Mouse (Mus musculus): ENCODE measurements around the gene Parp8. TPM values are rescaled to one million over a fixed set of nuclear protein-coding genes. Genes with fewer than 3 reads are reported as not detected.
A peak's percentile ranks its signal among the peaks of the same experiment; 100 is the strongest.

Parp8 gene
- polyA plus RNA-seq, 1 experiment from 2014 or later, result 18.9 TPM

DNA sequence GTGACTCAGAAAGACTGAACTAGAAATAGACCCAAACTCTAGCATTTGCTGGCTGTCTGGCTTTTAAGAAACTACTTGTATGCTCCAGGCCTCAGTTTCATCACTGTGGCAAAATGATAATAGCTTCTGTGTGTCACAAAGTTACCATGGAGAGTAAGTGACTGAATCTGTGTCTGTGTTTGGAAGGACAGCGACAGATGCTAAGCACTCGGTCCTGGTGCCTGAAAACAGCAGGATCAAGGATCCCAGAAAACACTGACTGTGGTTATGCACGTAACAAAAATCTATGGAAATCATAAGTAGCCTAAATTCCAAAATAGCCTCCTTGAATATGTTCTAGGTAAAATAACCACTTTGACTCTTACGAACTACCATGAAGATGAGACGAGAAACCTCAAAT, 126.9 kb downstream of the Parp8 start:
- Histone ChIP-seq H3K27ac (replicated peaks) (no peak overlapping the region), H3K9me3 (no peaks in the 10 kb centered on the region), H3K36me3 (peaks cover 12% of the 10 kb centered on the region; the same call in 1 of the 2 replicates), H3K4me3 (no peak overlapping the region), H3K9ac (replicated peaks) (no peak overlapping the region), H3K27me3 (no peaks in the 10 kb centered on the region), H3K4me1 (no peaks in the 10 kb centered on the region), H3K4me2 (replicated peaks) (no peak overlapping the region)
- ATAC-seq (ENCODE audit: low FRiP score, low read depth), result no peak
- WGBS, result 91% methylated on average over 5 of the region's 5 CpGs

GRCm38 (mm10) chr13:116897711-116898110, 127.6 kb downstream of the Parp8 start:
- Histone ChIP-seq H3K9me3 (no peaks in the 10 kb centered on the region), H3K4me1 (no peaks in the 10 kb centered on the region), H3K4me2 (replicated peaks) (no peak overlapping the region), H3K9ac (replicated peaks) (no peak overlapping the region), H3K27ac (replicated peaks) (no peak overlapping the region), H3K4me3 (no peak overlapping the region), H3K36me3 (peaks cover 12% of the 10 kb centered on the region; the same call in 1 of the 2 replicates), H3K27me3 (no peaks in the 10 kb centered on the region)
- 97% methylated on average over 1 of the region's 1 CpGs for WGBS
- no peak for ATAC-seq (ENCODE audit: low FRiP score, low read depth)

DNA sequence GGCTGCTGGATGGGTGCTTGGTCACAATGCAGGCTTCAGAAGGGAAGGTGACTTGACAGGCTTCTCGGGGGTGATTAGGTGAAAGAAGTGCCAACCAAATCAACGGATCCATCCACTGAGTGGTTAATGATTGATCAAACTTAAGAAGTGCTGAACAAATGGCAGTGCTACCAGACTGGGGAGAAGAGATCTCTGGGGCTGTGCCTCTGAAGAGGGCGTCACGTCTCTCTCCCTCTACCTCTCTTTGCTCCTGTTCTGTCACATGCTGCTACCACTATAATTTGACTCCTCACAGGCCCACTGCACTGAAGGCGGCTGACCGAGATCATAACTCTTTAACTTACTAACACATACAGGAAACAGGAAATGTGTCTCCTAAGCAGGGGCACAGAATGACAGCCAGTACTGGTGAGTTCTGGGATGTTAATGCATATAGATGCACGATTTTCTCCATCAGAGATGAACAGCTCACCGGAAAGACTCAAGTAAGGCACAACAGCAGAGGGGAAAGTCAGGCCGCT, 140.9 kb downstream of the Parp8 start:
- H3K4me2 ChIP-seq (replicated peaks), result no peak overlapping the region
- no peak overlapping the region for H3K27ac ChIP-seq (replicated peaks)
- no peaks in the 10 kb centered on the region for H3K27me3 ChIP-seq
- 85% methylated on average over 9 of the region's 9 CpGs for WGBS
- no peak overlapping the region for H3K9ac ChIP-seq (replicated peaks)
- H3K4me1 ChIP-seq, result no peaks in the 10 kb centered on the region
- H3K4me3 ChIP-seq, result no peak overlapping the region
- no peaks in the 10 kb centered on the region for H3K36me3 ChIP-seq
- no peak for ATAC-seq (ENCODE audit: low FRiP score, low read depth)
- H3K9me3 ChIP-seq, result no peaks in the 10 kb centered on the region

GRCm38 (mm10) chr13:116882226-116882625, 143.1 kb downstream of the Parp8 start:
- Histone ChIP-seq H3K9ac (replicated peaks) (no peak overlapping the region), H3K36me3 (no peaks in the 10 kb centered on the region), H3K4me3 (no peak overlapping the region), H3K9me3 (no peaks in the 10 kb centered on the region), H3K27me3 (no peaks in the 10 kb centered on the region), H3K4me1 (no peaks in the 10 kb centered on the region), H3K4me2 (replicated peaks) (no peak overlapping the region), H3K27ac (replicated peaks) (no peak overlapping the region)
- peak; percentile 38; the same call in 1 of the 2 replicates for ATAC-seq (ENCODE audit: low FRiP score, low read depth)
- 89% methylated on average over 7 of the region's 7 CpGs for WGBS

GRCm38 (mm10) chr13:116879580-116880192, 145.7 kb downstream of the Parp8 start:
- no peak overlapping the region for H3K4me2 ChIP-seq (replicated peaks)
- no peaks in the 10 kb centered on the region for H3K27me3 ChIP-seq
- no peak overlapping the region for H3K9ac ChIP-seq (replicated peaks)
- no peaks in the 10 kb centered on the region for H3K4me1 ChIP-seq
- H3K4me3 ChIP-seq, result no peak overlapping the region
- no peaks in the 10 kb centered on the region for H3K9me3 ChIP-seq
- H3K27ac ChIP-seq (replicated peaks), result no peak overlapping the region
- ATAC-seq (ENCODE audit: low FRiP score, low read depth), result no peak
- 87% methylated on average over 10 of the region's 10 CpGs for WGBS
- no peaks in the 10 kb centered on the region for H3K36me3 ChIP-seq

DNA sequence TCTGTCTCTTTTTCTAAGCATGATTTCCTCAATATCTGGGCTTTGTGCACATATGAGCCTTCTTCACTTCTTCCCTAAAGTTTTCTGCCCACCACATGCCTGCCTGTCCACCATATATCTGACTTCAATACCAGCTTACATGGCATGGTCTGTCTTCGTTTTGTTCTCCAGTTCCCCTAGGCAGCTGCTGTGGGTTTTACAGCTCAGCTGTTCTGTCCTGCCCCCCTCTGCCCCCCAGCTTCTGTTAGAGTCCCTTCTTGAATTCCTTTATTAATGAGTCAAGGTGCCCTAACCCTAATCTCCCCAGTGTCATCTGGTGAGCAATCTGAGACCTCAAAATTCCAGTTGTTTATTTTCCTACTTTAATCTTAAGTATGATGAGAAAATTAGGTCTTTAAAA, 155.1 kb downstream of the Parp8 start:
- H3K27ac ChIP-seq (replicated peaks), result no peak overlapping the region
- no peaks in the 10 kb centered on the region for H3K27me3 ChIP-seq
- 50% methylated on average over 1 of the region's 1 CpGs for WGBS
- H3K36me3 ChIP-seq, result peaks cover 5% of the 10 kb centered on the region; the same call in 1 of the 2 replicates
- no peak overlapping the region for H3K9ac ChIP-seq (replicated peaks)
- H3K4me1 ChIP-seq, result no peaks in the 10 kb centered on the region
- no peak overlapping the region for H3K4me2 ChIP-seq (replicated peaks)
- H3K4me3 ChIP-seq, result no peak overlapping the region
- H3K9me3 ChIP-seq, result no peaks in the 10 kb centered on the region
- no peak for ATAC-seq (ENCODE audit: low FRiP score, low read depth)

- Histone ChIP-seq H3K9me3 (no peaks in the 10 kb centered on the region), H3K27me3 (no peaks in the 10 kb centered on the region), H3K9ac (replicated peaks) (no peak overlapping the region), H3K4me1 (no peaks in the 10 kb centered on the region), H3K4me2 (replicated peaks) (no peak overlapping the region), H3K4me3 (no peak overlapping the region), H3K27ac (replicated peaks) (no peak overlapping the region), H3K36me3 (no peaks in the 10 kb centered on the region)
- 77% methylated on average over 5 of the region's 5 CpGs for WGBS
- no peak for ATAC-seq (ENCODE audit: low FRiP score, low read depth)
Measured at GRCm38 (mm10) chr13:116843937-116844336, 181.4 kb downstream of the Parp8 start.

- Histone ChIP-seq H3K4me2 (replicated peaks) (no peak overlapping the region), H3K4me3 (no peak overlapping the region), H3K9ac (replicated peaks) (no peak overlapping the region), H3K9me3 (no peaks in the 10 kb centered on the region), H3K27me3 (no peaks in the 10 kb centered on the region), H3K27ac (replicated peaks) (no peak overlapping the region), H3K4me1 (no peaks in the 10 kb centered on the region), H3K36me3 (no peaks in the 10 kb centered on the region)
- no peak for ATAC-seq (ENCODE audit: low FRiP score, low read depth)
Measured at GRCm38 (mm10) chr13:116830984-116831383, 194.4 kb downstream of the Parp8 start.

DNA sequence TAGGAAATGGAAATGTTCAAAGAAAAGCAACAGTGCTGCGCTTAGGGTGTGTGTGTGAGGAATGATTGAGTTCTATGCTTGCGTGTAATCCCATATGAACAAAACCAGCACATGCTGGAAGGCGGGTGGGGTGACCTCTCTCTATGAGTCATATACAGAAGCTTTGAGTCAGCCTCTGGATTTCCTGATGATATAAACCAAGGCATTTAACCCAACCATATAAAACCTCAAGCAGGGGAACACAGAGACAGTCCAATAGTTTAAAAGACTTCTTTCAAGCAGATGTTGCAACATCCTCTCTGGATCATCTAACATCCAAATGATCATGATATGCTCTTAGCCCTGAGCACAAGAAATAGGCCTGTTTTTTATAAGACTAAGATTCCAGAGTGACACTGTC, 196.3 kb downstream of the Parp8 start:
- Histone ChIP-seq H3K9ac (replicated peaks) (no peak overlapping the region), H3K9me3 (no peaks in the 10 kb centered on the region), H3K36me3 (no peaks in the 10 kb centered on the region), H3K4me3 (no peak overlapping the region), H3K27me3 (no peaks in the 10 kb centered on the region), H3K4me1 (no peaks in the 10 kb centered on the region), H3K27ac (replicated peaks) (no peak overlapping the region), H3K4me2 (replicated peaks) (no peak overlapping the region)
- no peak for ATAC-seq (ENCODE audit: low FRiP score, low read depth)
- WGBS, result 86% methylated on average over 3 of the region's 3 CpGs

- WGBS, result 65% methylated on average over 1 of the region's 1 CpGs
- H3K9ac ChIP-seq (replicated peaks), result no peak overlapping the region
- no peak overlapping the region for H3K27ac ChIP-seq (replicated peaks)
- H3K9me3 ChIP-seq, result no peaks in the 10 kb centered on the region
- H3K4me2 ChIP-seq (replicated peaks), result no peak overlapping the region
- H3K36me3 ChIP-seq, result no peaks in the 10 kb centered on the region
- H3K27me3 ChIP-seq, result no peaks in the 10 kb centered on the region
- no peak for ATAC-seq (ENCODE audit: low FRiP score, low read depth)
- no peaks in the 10 kb centered on the region for H3K4me1 ChIP-seq
- H3K4me3 ChIP-seq, result no peak overlapping the region
Measured at GRCm38 (mm10) chr13:116811456-116811855, 213.9 kb downstream of the Parp8 start.

Other genes with a start within 250 kb of the Parp8 start
- gene Emb, start 183.0 kb upstream of the Parp8 start, polyA plus RNA-seq (2016; fragmentation: Nextera tagmentation; extraction: Ambion mirVana), result 23.4 and 28.4 TPM in 2 replicates
- 0.85 and 1.3 TPM in 2 replicates for gene Gm17509, start 195.5 kb upstream of the Parp8 start, polyA plus RNA-seq (2016; fragmentation: Nextera tagmentation; extraction: Ambion mirVana)

Measured in midbrain, embryonic 12.5 days (tissue).